Mouse (Mus musculus): ENCODE data around the gene Pcyt1a. TPM values are rescaled to one million over a fixed set of nuclear protein-coding genes. Genes with fewer than 3 reads are reported as not detected.

Pcyt1a gene
- polyA plus RNA-seq, 1 experiment, result 14.3 TPM

DNA sequence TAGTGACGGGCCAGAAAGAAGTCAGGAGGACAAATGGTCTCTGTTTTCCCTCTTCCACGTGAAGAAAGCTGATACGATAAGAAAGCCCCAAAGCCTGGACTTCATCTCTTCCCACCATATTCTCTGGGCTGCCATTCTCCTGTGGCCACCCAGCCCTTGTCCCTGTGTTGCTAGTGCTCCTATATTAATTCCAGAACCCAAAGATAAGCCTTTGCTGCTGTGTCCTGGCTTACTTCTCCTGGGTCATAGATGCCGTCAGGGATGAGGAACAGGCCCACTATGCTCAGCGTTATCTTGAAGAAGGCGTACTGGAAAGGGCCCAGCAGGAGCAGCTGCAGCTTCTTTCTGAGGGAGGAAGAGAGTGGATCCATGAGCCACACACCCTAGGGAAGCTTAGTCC lies 46.6 kb downstream of the Pcyt1a start:
- no peaks in the 10 kb centered on the region for H3K79me3 ChIP-seq (ENCODE audit: low read depth)
- TF ChIP-seq CTCF (IDR thresholded peaks at IDR 0.05; ENCODE audit: control insufficient read depth, insufficient read depth, insufficient read length) (no peak), MYOG (IDR thresholded peaks at IDR 0.05; ENCODE audit: control insufficient read depth, extremely low read depth, insufficient read length) (no peak), FOSL1 (IDR thresholded peaks at IDR 0.05; ENCODE audit: insufficient read depth, low read length, poor library complexity, severe bottlenecking) (no peak), USF1 (IDR thresholded peaks at IDR 0.05; ENCODE audit: low read depth) (no peak), MYOD1 (IDR thresholded peaks at IDR 0.05; ENCODE audit: control insufficient read depth, insufficient read length, low read depth) (no peak), MAX (IDR thresholded peaks at IDR 0.05) (no peak), CEBPB (IDR thresholded peaks at IDR 0.05; ENCODE audit: low read depth) (no peak)
- H3K36me3 ChIP-seq (ENCODE audit: control insufficient read depth, insufficient read depth), result peaks cover 2% of the 10 kb centered on the region
- no peak overlapping the region for H3ac ChIP-seq (ENCODE audit: control insufficient read depth, insufficient read length, low read depth)
- H3K27me3 ChIP-seq (ENCODE audit: control insufficient read depth, insufficient read depth, insufficient read length), result peaks cover 12% of the 10 kb centered on the region
- no peaks in the 10 kb centered on the region for H3K79me2 ChIP-seq (ENCODE audit: control insufficient read depth, insufficient read depth)
- H3K4me3 ChIP-seq (ENCODE audit: insufficient read depth, poor library complexity, severe bottlenecking), result no peak overlapping the region

DNA sequence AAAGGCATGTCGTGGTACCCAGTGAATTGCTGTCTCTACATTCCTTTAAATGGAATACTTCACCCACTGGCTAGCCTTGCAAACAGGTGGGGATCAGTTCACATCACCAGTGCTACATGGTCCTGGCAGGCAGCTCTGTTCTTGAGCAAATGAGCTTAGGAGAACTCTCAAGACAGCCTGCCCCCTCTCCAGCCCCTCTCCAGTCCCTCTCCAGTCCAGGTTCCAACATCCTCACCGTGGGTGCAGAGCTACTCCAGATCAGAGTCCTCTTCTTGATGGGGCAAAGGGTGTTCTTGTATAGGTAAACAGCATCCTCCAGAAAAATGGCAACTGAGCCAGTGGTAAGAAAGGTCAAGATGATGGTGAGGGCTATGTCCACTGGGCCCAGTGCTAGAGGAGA lies 48.7 kb downstream of the Pcyt1a start:
- Histone ChIP-seq H3K79me2 (ENCODE audit: control insufficient read depth, insufficient read depth) (no peaks in the 10 kb centered on the region), H3K36me3 (ENCODE audit: control insufficient read depth, insufficient read depth) (no peaks in the 10 kb centered on the region), H3K4me3 (ENCODE audit: insufficient read depth, poor library complexity, severe bottlenecking) (no peak overlapping the region)

DNA sequence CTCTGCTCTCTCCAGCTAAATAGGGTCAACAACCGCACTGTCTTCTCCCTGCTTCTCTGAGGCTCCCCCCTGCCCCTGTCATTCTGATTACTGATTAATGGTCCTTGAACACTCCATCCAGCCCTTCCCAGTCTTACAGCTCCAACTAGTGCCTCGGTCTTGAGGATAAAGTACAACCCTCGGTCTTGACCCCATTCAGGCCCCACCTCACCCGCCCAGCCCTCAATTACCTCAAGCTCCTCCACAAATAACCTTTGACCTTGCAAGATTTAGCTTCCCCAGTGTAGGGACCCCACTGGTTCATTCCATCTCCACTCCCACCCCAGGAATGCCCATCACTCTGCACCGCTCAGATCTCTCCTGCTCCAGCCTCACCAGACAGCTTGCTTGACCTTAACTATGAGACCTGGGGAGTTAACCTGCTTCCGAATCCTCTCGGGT lies 53.7 kb downstream of the Pcyt1a start:
- H3K4me3 ChIP-seq (ENCODE audit: insufficient read depth, poor library complexity, severe bottlenecking), result no peak overlapping the region
- H3ac ChIP-seq (ENCODE audit: control insufficient read depth, insufficient read length, low read depth), result no peak overlapping the region
- TF ChIP-seq MYOG (IDR thresholded peaks at IDR 0.05; ENCODE audit: control insufficient read depth, extremely low read depth, insufficient read length) (no peak), CTCF (IDR thresholded peaks at IDR 0.05; ENCODE audit: control insufficient read depth, insufficient read depth, insufficient read length) (no peak), FOSL1 (IDR thresholded peaks at IDR 0.05; ENCODE audit: insufficient read depth, low read length, poor library complexity, severe bottlenecking) (no peak), USF1 (IDR thresholded peaks at IDR 0.05; ENCODE audit: low read depth) (no peak), MYOD1 (IDR thresholded peaks at IDR 0.05; ENCODE audit: control insufficient read depth, insufficient read length, low read depth) (no peak)
- no peaks in the 10 kb centered on the region for H3K36me3 ChIP-seq (ENCODE audit: control insufficient read depth, insufficient read depth)
- H3K79me3 ChIP-seq (ENCODE audit: low read depth), result no peaks in the 10 kb centered on the region
- H3K79me2 ChIP-seq (ENCODE audit: control insufficient read depth, insufficient read depth), result no peaks in the 10 kb centered on the region
- H3K27me3 ChIP-seq (ENCODE audit: control insufficient read depth, insufficient read depth, insufficient read length), result peaks cover 18% of the 10 kb centered on the region

More for the DNA sequence above, 48.7 kb downstream of the Pcyt1a start:
- no peak for TF ChIP-seq MYOG (IDR thresholded peaks at IDR 0.05; ENCODE audit: control insufficient read depth, extremely low read depth, insufficient read length)
- no peak for TF ChIP-seq USF1 (IDR thresholded peaks at IDR 0.05; ENCODE audit: low read depth)
- TF ChIP-seq FOSL1 (IDR thresholded peaks at IDR 0.05; ENCODE audit: insufficient read depth, low read length, poor library complexity, severe bottlenecking), result no peak
- no peak for TF ChIP-seq CEBPB (IDR thresholded peaks at IDR 0.05; ENCODE audit: low read depth)
- no peak for TF ChIP-seq MAX (IDR thresholded peaks at IDR 0.05)
- no peak overlapping the region for H3ac ChIP-seq (ENCODE audit: control insufficient read depth, insufficient read length, low read depth)
- H3K27me3 ChIP-seq (ENCODE audit: control insufficient read depth, insufficient read depth, insufficient read length), result peaks cover 22% of the 10 kb centered on the region
- no peaks in the 10 kb centered on the region for H3K79me3 ChIP-seq (ENCODE audit: low read depth)

DNA sequence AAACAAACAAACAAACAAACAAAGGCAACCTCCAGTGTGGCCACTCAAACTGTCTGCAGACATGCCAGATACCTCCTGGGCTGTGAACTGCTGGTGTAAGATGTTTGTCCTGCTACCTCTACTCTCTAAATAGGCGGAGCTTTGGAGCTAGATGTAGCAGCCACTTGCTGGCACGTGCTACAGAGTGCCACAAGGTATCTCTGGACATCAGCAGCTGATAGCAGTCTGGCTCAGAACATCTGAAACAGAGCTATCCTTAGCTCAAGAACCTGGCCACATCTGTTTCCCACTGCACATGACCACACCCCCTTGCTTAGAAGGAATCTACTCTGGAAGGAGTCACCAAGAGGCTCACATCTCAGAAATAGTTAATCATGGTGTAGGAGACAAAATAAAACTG lies 54.5 kb downstream of the Pcyt1a start:
- TF ChIP-seq MYOG (IDR thresholded peaks at IDR 0.05; ENCODE audit: control insufficient read depth, extremely low read depth, insufficient read length), result no peak
- TF ChIP-seq FOSL1 (IDR thresholded peaks at IDR 0.05; ENCODE audit: insufficient read depth, low read length, poor library complexity, severe bottlenecking), result no peak
- no peak for TF ChIP-seq MYOD1 (IDR thresholded peaks at IDR 0.05; ENCODE audit: control insufficient read depth, insufficient read length, low read depth)
- no peak for TF ChIP-seq USF1 (IDR thresholded peaks at IDR 0.05; ENCODE audit: low read depth)
- no peak for TF ChIP-seq CEBPB (IDR thresholded peaks at IDR 0.05; ENCODE audit: low read depth)
- Histone ChIP-seq H3K36me3 (ENCODE audit: control insufficient read depth, insufficient read depth) (no peaks in the 10 kb centered on the region), H3K79me2 (ENCODE audit: control insufficient read depth, insufficient read depth) (no peaks in the 10 kb centered on the region), H3K4me3 (ENCODE audit: insufficient read depth, poor library complexity, severe bottlenecking) (no peak overlapping the region), H3K79me3 (ENCODE audit: low read depth) (no peaks in the 10 kb centered on the region), H3K27me3 (ENCODE audit: control insufficient read depth, insufficient read depth, insufficient read length) (peaks cover 18% of the 10 kb centered on the region), H3ac (ENCODE audit: control insufficient read depth, insufficient read length, low read depth) (no peak overlapping the region)

DNA sequence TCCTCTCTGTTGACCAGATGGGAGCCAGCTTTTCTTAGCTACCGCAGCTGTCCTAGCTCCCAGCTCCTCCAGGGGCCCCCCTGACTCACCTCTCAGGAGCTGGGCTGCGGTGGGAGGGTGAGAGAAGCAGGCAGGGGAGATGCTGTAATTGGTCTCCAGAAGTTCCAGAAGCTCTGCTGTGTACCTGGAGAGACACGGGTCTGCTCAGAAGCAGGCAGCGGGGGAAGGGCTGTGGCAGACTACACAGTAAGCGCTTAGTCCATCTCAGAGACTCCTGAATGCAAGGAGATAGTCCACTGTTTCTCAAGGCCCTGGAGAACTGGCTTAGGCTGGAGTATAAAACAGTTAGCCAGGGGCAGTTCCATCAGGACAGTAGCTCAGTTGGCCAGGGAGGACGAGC lies 55.3 kb downstream of the Pcyt1a start:
- TF ChIP-seq FOSL1 (IDR thresholded peaks at IDR 0.05; ENCODE audit: insufficient read depth, low read length, poor library complexity, severe bottlenecking) (no peak), MYOG (IDR thresholded peaks at IDR 0.05; ENCODE audit: control insufficient read depth, extremely low read depth, insufficient read length) (no peak), MYOD1 (IDR thresholded peaks at IDR 0.05; ENCODE audit: control insufficient read depth, insufficient read length, low read depth) (no peak), MAX (IDR thresholded peaks at IDR 0.05) (no peak), USF1 (IDR thresholded peaks at IDR 0.05; ENCODE audit: low read depth) (no peak), CTCF (IDR thresholded peaks at IDR 0.05; ENCODE audit: control insufficient read depth, insufficient read depth, insufficient read length) (no peak), CEBPB (IDR thresholded peaks at IDR 0.05; ENCODE audit: low read depth) (no peak)
- Histone ChIP-seq H3K4me3 (ENCODE audit: insufficient read depth, poor library complexity, severe bottlenecking) (no peak overlapping the region), H3K79me3 (ENCODE audit: low read depth) (no peaks in the 10 kb centered on the region), H3K79me2 (ENCODE audit: control insufficient read depth, insufficient read depth) (no peaks in the 10 kb centered on the region), H3K27me3 (ENCODE audit: control insufficient read depth, insufficient read depth, insufficient read length) (peaks cover 18% of the 10 kb centered on the region), H3ac (ENCODE audit: control insufficient read depth, insufficient read length, low read depth) (no peak overlapping the region), H3K36me3 (ENCODE audit: control insufficient read depth, insufficient read depth) (no peaks in the 10 kb centered on the region)

Measured in C2C12 (cell line).